Mouse (Mus musculus): ENCODE results near the gene Ankrd44.

GRCm38 (mm10) chr1:54832765-54833164 is 93.4 kb downstream of the Ankrd44 start:
- TF ChIP-seq GATA1 (IDR thresholded peaks at IDR 0.05; ENCODE audit: borderline replicate concordance, low read length): no peak
- TF ChIP-seq FLI1 (IDR thresholded peaks at IDR 0.05; ENCODE audit: low read length): no peak

Measured in megakaryocyte, embryonic 14.5 days (primary cell).